Mouse (Mus musculus) kidney, postnatal 0 days (tissue): ENCODE measurements around the gene Lats2. TPM values are rescaled to one million over a fixed set of nuclear protein-coding genes. Genes with fewer than 3 reads are reported as not detected.
"Not testable (repeated sequence)": the region's sequence is repeated elsewhere in the genome, so short reads cannot be mapped to it uniquely, and the experiment has no call there.

ENCODE experiments used
- ATAC-seq: fragments of 200-750 bp; cut with Nextera tagmentation; replicated peaks from 2 replicates; pipeline ENCODE4 v1.8.0; 2017; ENCODE audit warnings: low read depth, moderate number of reproducible peaks, moderate TSS enrichment, moderate library complexity; ENCODE audit not compliant: low FRiP score
- DNase-seq: peaks from one replicate; pipeline ENCODE4 v3.0.0-alpha.2; 2016; ENCODE audit warnings: low spot score
- H3K27ac ChIP-seq: fragments of 300-500 bp; sonication (generic); 2 replicates; pipeline ENCODE4 v1.5.1; 2014; ENCODE audit warnings: mild to moderate bottlenecking
- H3K27me3 ChIP-seq: fragments of 300-500 bp; sonication (generic); 2 replicates; pipeline ENCODE4 v1.6.1; 2014; ENCODE audit warnings: low read length, mixed read lengths; ENCODE audit not compliant: insufficient read depth
- H3K36me3 ChIP-seq: fragments of 300-500 bp; sonication (generic); 2 replicates; pipeline ENCODE4 v1.6.1; 2014; ENCODE audit warnings: low read length, mixed read lengths; ENCODE audit not compliant: insufficient read depth
- H3K4me1 ChIP-seq: fragments of 300-500 bp; sonication (generic); replicated peaks from 2 replicates; pipeline ENCODE4 v1.6.1; 2014; ENCODE audit warnings: antibody characterized with exemption, low read length, mixed read lengths; ENCODE audit not compliant: insufficient read depth
- H3K4me2 ChIP-seq: fragments of 300-500 bp; sonication (generic); 2 replicates; pipeline ENCODE4 v1.6.1; 2014; ENCODE audit warnings: mild to moderate bottlenecking, low read length, moderate library complexity, mixed read lengths
- H3K4me3 ChIP-seq: fragments of 300-500 bp; sonication (generic); replicated peaks from 2 replicates; pipeline ENCODE4 v1.5.1; 2014; ENCODE audit warnings: low read depth, low read length
- H3K9ac ChIP-seq: fragments of 300-500 bp; sonication (generic); 2 replicates; pipeline ENCODE4 v1.6.1; 2014; ENCODE audit warnings: low read depth, low read length
- H3K9me3 ChIP-seq: fragments of 300-500 bp; sonication (generic); replicated peaks from 2 replicates; pipeline ENCODE4 v1.6.1; 2016; ENCODE audit warnings: low read length, inconsistent platforms, mixed read lengths
- CTCF ChIP-seq: IDR thresholded peaks from 2 replicates; pipeline ENCODE4 v1.5.1; 2016; ENCODE audit warnings: antibody characterized with exemption, low read depth, mild to moderate bottlenecking, moderate library complexity
- WGBS: fragments of 180-500 bp; shearing (Covaris S2); extraction: QIAGEN DNeasy Blood & Tissue Kit; methylation state at CpG from one replicate; pipeline ENCODE4 v1.1.7; 2014; 5-methylcytosine and 5-hydroxymethylcytosine counted together
- polyA plus RNA-seq: library from polyadenylated mRNA; unstranded; fragments of >200 nt; fragmentation: Nextera tagmentation; extraction: Ambion mirVana; gene quantifications from 2 replicates; pipeline ENCODE4 v1.2.1, GENCODE M21; 2015

The Lats2 gene
- polyA plus RNA-seq, 1 experiment from 2014 or later: 24.2 TPM

DNA sequence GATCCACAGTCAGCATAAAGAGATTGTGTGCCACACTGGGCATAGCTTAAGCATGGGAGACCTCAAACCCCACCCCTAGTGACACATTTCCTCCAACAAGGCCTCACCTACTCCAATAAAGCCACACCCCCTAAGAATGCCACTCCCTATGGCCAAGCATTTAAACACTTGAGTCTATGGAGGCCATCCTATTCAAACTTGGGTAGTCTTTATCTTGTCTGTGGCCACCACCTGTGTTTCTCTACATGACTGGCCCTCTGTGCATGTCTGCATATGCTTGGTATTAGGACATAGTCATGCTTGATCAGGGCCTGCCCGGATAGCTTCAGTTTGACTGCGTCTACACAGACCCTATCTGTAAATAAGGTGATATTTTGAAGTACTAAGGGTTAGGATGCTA is 2.5 kb downstream of the Lats2 start:
- no peak overlapping the region for H3K27ac ChIP-seq
- H3K9me3 ChIP-seq: no peaks in the 10 kb centered on the region
- no peak overlapping the region for H3K4me2 ChIP-seq
- H3K36me3 ChIP-seq: no peaks in the 10 kb centered on the region
- TF ChIP-seq CTCF: no peak
- DNase-seq (no peak), ATAC-seq (no peak)
- 92% methylated on average over 2 of the region's 2 CpGs for WGBS
- H3K27me3 ChIP-seq: no peaks in the 10 kb centered on the region
- no peak overlapping the region for H3K9ac ChIP-seq
- H3K4me3 ChIP-seq: no peak overlapping the region
- 0 out of 2 replicates have a peak, but pooled peaks cover 1% of the 10 kb centered on the region for H3K4me1 ChIP-seq

DNA sequence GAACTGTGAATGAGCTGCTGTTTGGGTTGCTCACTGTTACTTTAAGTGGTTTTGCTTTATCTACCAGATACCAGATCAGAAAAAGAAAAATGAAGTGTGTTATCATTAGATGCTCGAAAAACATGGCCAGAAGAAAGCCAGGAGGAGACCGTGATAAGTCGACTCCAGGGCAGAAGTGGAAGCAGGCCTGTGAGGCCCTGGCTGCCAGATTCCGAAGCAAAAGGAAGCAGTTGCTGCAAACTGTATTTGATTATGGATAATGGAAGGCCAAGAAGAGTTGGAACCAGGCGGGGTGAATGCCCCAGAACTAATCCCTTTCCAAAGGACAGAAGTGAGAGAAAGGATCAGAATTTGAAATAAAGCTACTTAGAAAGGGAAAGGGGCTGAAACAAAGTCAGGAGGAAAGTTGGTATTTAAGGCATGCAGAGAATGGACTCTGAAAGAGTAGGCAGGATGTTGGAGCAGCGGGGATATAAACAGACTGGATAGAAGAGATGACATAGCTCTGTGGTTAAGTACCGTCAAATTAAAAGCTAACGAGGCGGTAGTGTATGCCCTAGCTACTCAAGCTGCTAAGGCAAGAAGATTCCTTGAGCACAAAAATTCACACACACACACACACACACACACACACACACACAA is 4.7 kb downstream of the Lats2 start:
- peak; percentile 78 for DNase-seq
- Histone ChIP-seq H3K4me3 (no peak overlapping the region), H3K27ac (peak overlapping the region; percentile 64), H3K27me3 (no peaks in the 10 kb centered on the region), H3K4me2 (no peak overlapping the region), H3K36me3 (no peaks in the 10 kb centered on the region), H3K9ac (no peak overlapping the region), H3K4me1 (no peaks in the 10 kb centered on the region), H3K9me3 (no peaks in the 10 kb centered on the region)
- no peak for TF ChIP-seq CTCF
- no peak for ATAC-seq
- 44% methylated on average over 9 of the region's 9 CpGs for WGBS

DNA sequence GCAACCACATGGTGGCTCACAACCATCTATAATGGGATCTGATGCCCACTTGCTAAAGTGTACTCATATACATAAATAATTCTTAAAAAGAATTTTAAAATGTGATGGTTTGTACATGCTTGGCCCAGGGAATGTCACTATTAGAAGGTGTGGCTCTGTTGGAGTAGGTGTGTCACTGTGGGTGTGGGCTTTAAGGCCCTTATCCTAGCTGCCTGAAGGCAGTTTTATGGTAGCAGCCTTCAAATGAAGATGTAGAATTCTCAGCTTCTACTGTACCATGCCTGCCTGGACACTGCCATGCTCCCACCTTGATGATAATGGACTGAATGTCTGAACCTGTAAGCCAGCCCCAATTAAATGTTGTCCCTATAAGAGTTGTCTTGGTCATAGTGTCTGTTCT is 7.2 kb downstream of the Lats2 start:
- not testable (repeated sequence) for H3K4me1 ChIP-seq, H3K36me3 ChIP-seq, H3K9ac ChIP-seq, H3K9me3 ChIP-seq, H3K27me3 ChIP-seq, H3K4me2 ChIP-seq, H3K27ac ChIP-seq, H3K4me3 ChIP-seq, ATAC-seq, DNase-seq

DNA sequence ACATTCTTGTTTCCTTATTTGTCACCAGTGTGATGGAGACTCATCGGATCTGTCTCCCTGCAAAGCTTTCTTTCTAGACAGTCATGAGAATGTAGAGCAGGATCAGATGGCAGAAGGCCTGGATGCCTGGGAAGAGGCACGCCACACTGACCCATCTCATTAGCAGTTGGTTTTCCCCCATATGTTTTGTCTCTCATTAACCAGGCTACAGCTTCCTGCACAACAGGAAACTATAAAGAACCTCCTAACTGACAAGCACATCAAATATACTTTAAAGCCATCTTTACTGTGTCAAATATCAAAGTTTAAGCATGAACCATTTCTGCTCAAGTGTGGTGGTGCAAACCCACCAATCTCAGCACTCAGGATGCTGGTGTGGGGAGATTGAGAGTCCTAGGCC is 8.7 kb downstream of the Lats2 start:
- Histone ChIP-seq H3K27ac (no peak overlapping the region), H3K4me1 (peaks cover 6% of the 10 kb centered on the region; the same call in 1 of the 2 replicates), H3K4me3 (no peak overlapping the region), H3K9ac (no peak overlapping the region), H3K36me3 (no peaks in the 10 kb centered on the region), H3K9me3 (no peaks in the 10 kb centered on the region), H3K27me3 (no peaks in the 10 kb centered on the region), H3K4me2 (no peak overlapping the region)
- TF ChIP-seq CTCF: no peak
- DNase-seq: peak; percentile 66
- ATAC-seq: no peak
- WGBS: 42% methylated on average over 2 of the region's 2 CpGs

DNA sequence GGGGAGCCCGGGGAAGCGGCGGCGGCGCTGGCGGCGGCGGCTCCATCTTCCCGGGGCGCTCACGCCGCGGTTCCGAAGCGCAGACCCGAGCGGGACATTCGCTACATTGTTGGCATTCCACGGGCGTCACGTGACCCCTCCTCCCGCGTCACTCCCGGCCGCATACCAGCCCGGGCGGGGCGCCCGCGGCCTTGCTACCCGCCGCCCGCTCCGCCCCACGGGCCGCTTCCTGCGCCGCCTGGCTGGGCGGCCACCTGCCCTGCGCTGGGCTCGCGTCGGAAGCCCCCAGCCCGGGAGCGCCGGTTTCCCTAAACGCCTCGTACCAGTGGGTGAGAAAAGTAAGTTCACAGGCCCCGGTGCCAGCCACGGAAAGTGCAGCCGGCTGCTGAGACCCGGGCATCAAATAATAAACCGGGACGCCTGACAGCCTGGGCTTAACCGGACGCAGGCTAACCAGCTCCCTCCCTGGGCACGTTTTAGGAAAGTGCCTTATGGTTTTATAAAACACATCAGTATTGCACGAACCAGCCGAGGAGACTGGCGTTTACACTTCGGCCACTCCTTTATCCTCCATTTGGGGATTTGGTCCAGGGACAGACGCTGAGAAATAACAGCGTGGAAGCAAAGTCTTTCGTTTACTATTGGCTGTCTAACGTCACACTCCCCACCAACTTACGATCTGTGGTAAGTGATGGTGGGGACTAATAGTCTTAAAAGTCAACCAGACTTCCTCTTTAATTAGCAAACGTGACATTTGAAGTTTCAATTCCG is 12.0 kb downstream of the Lats2 start, which contains the start of gene Gm49361:
Gm49361 (minus strand) TSS at position 103 of the 771 bp plus-strand sequence.
- Histone ChIP-seq H3K27me3 (no peaks in the 10 kb centered on the region), H3K27ac (peak within 1 kb of the TSS; percentile 99), H3K36me3 (no peaks in the 10 kb centered on the region), H3K9ac (peak within 1 kb of the TSS; percentile 99), H3K9me3 (no peaks in the 10 kb centered on the region), H3K4me3 (peak within 1 kb of the TSS; percentile 98), H3K4me1 (peaks cover 19% of the 10 kb centered on the region), H3K4me2 (peak within 1 kb of the TSS; percentile 86)
- ATAC-seq: peak; percentile 88
- 0% methylated on average over 59 of the region's 68 CpGs for WGBS
- no peak for TF ChIP-seq CTCF
- DNase-seq: peak; percentile 92

DNA sequence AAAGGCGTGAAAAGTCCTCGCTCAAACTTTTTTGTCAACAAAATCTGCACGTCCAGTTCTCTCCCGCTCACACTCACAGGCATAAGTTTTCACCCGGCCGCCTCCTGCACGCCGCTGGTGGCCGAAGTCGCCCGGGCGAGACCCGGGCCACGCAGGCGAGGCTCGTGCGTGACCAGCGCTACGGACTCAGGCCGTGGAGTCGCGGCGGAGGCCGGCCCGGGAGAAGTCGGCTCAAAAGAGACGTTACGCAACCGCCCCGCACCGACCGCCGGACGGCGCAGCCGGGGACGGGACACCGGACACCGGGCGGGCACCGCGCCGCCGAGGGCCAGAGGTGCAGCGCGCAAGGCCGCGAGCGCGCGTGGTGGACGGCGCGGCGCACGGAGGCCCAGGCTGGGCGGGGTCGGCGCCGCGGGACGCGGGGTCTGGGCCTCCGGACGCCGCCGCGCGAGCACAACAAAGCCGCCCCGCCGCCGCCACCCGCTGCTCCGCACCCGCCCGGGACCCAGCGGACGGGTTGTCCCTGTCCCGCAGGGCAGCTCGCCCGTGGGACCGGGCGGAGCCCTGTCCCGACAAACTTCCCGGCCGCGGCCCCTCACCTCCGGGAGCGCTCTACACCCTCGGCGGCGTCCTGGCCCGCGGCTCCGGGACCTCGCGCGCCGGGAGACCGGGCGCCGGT is 12.8 kb downstream of the Lats2 start:
- H3K4me3 ChIP-seq: peak overlapping the region; percentile 98
- H3K27me3 ChIP-seq: no peaks in the 10 kb centered on the region
- H3K27ac ChIP-seq: peak overlapping the region; percentile 99
- peaks cover 19% of the 10 kb centered on the region for H3K4me1 ChIP-seq
- H3K36me3 ChIP-seq: no peaks in the 10 kb centered on the region
- H3K4me2 ChIP-seq: peak overlapping the region; percentile 86
- DNase-seq (no peak), ATAC-seq (peak; percentile 65)
- TF ChIP-seq CTCF: no peak
- peak overlapping the region; percentile 99 for H3K9ac ChIP-seq
- under 1% methylated on average over 73 of the region's 103 CpGs for WGBS
- no peaks in the 10 kb centered on the region for H3K9me3 ChIP-seq
